Mouse (Mus musculus): ENCODE measurements around the gene Cym.

The Cym gene

GRCm38 (mm10) chr3:107221608-107222007, at the start of gene Cym:
Gene Cym (minus strand): TSS chr3:107221732.
- DNase-seq (ENCODE audit: low read depth, low spot score): no peak

- DNase-seq (ENCODE audit: low read depth, low spot score): no peak
These were observed 45.3 kb upstream of the Cym start for GRCm38 (mm10) chr3:107266814-107267345.

GRCm38 (mm10) chr3:107261851-107262165, 40.3 kb upstream of the Cym start:
- DNase-seq (ENCODE audit: low read depth, low spot score): no peak

DNA sequence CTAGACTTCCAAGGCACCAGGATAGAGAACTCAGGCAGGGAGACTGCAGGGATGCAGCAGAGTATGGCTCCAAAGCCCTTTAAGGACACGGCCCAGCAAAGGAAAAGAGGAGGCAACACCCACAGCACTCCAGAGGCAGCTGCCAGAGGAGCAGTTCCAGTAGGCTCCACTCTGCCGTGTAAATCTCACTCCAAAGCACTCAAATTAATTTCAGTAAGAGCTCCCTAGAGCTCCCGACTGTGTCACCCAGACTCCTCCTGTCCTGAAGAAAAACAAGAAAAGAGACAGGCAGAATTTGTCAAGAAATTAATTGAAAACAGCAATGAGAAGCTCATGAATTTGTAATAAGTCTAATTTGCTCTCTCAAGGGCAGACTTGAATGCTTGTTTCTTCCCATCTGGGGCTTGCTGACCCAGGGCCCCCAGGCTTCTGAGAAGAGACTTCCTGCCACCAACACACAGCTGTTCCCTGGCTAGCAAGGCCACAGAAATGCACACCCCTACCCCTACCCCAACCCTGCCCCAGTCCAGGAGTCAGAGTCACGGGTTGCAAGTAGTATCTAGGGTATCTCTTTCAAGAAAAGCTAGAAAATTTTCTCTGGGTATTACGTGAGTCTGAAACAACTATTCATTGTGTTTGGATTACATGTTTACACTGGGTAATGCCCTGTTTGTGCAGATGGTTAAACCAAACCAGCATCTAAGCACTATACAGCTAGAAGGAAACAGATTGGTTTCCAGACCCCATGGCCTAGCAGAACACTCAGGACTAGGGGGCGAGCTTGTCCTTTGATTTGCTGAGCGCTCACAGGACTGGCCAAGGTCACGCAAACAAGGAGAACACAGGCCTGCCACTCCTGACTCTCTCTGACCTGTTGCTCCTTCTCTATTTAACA, 39.7 kb upstream of the Cym start:
- no peak for DNase-seq (ENCODE audit: low read depth, low spot score)

DNA sequence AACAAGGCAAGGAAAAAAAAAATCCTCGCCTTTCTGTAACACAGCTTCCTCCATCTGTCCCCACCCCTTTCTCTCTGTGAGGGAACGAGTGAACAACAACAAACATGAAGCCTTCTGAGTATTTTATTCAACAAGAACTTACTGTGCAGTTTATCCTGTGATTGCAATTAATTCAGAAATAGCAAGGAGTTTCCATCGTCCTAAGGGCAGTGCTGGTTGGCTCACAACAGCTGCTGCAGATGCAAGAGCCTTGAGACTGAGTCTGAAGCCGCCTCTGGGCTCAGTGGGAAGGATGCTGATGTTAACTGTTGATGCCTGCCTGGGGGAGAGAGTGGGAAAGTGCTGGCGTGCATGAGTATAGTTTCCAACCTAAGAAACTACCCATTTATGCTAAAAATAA, 36.4 kb upstream of the Cym start:
- no peak for DNase-seq (ENCODE audit: low read depth, low spot score)

GRCm38 (mm10) chr3:107256724-107257123, 35.2 kb upstream of the Cym start:
- no peak for DNase-seq (ENCODE audit: low read depth, low spot score)

GRCm38 (mm10) chr3:107255992-107256391, 34.5 kb upstream of the Cym start:
- DNase-seq (ENCODE audit: low read depth, low spot score): no peak

GRCm38 (mm10) chr3:107253925-107254324, 32.4 kb upstream of the Cym start:
- no peak for DNase-seq (ENCODE audit: low read depth, low spot score)

DNA sequence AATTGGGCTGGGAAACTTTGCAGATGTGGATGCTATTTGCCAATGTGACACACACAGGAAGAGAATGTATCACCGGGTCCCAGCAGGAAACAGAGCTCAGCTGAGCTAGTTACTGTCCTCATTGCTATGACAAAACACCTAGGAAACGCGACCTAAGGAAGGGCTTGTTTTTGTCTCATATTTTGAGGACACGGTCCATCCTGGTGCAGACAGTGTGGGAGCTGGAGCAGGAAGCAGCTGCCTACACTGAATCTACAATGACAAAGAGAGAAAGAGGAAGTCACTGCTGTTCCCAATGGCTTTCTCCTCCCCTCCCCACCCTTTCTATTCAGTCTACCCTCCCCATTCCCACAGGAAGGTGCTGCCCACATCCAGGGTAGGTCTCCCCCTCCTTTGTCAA, 30.5 kb upstream of the Cym start:
- no peak for DNase-seq (ENCODE audit: low read depth, low spot score)

DNA sequence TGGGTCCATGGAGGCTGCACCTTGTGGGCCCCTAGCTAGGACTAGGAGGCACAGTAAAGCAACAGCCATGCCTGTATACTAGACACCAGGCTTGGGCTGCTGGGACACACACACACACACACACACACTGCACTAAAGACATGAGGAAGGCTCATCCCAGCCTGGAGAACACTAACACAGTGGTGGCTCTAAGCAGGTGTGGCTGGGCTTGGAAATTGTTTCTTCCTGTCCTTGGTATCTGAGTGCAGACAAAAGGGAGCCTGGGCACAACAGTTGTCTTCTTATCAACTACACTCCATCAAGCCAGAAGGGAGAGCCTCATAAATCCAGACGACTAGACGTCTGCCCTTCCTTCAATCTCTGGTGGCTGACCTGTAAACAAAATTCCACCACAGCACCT, 28.8 kb upstream of the Cym start:
- DNase-seq (ENCODE audit: low read depth, low spot score): no peak

GRCm38 (mm10) chr3:107249042-107249441, 27.5 kb upstream of the Cym start:
- no peak for DNase-seq (ENCODE audit: low read depth, low spot score)

DNA sequence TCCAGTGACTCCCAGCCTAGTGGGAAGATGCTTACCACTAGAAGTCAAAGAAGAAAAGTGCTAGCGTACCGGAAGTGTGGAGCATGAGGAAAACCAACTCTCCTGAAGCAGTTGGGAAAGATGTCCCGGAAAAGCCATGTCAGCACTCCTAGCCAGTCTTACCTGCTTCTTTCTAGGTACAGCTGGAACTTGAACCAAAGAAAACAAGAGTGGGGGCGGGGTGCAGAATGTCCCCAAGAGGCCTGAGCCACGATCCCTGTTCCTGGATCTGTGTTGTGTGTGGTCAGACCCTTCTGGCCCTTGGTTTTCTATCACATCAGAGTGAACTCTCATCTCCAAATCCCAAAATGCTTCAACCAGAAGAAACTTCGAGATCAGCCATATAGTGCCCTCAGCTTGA, 25.3 kb upstream of the Cym start:
- DNase-seq (ENCODE audit: low read depth, low spot score): no peak

DNA sequence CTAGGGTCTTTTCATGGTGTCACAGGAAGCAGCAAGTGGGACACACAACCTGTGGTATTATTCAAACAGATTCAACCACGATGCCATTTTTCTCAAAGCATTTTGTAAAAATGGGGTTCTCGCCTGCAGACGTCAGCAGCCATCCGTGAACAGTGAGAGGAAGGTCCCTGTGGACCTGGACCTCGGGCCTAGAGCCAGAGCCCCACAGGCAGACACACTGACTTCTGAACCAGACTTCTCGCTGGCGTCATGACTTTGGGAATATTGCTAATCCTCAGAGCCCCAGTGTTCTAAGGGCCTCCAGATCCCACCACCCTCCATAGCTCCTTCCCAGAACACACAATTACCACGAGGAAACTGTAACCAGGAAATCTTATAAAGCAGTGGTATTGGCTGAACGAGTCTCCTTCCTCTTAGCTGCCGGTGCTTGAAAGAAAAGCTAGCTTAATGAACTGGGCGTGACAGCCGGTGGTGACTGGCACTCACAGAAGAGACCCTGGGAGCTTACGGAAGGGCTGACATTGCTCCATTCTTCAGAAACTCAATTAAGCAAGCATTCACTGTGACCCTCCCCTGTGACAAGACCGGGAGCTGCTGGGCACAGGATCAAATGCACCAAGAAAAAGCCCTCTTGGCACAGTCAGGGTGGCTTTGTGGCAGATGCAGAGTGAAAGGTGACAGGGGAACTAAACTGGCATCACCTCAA, 20.0 kb upstream of the Cym start:
- no peak for DNase-seq (ENCODE audit: low read depth, low spot score)

DNA sequence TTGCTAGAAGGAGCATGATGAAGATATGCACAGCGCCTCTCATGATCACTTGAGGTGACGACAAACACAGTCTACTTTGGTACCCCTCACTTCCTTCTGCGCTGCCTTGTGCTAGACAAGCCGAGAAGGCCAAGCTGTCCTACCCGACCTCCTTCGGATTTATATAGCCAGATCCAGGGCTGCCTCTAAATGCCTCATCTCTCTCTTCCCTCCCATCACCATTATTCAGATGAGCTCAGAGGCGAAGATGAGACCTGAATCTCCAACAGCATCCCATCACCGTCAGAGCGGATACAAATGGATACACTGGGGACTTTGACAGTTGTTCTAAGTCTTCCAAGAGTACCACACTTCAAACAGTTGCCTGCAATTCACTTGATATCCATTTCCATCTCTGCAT, 18.1 kb upstream of the Cym start, which contains the start of gene Prok1:
Gene Prok1 (minus strand): TSS at position 101 of the 400 bp plus-strand sequence.
- no peak for DNase-seq (ENCODE audit: low read depth, low spot score)

GRCm38 (mm10) chr3:107238471-107238980, 17.0 kb upstream of the Cym start:
- no peak for DNase-seq (ENCODE audit: low read depth, low spot score)

DNA sequence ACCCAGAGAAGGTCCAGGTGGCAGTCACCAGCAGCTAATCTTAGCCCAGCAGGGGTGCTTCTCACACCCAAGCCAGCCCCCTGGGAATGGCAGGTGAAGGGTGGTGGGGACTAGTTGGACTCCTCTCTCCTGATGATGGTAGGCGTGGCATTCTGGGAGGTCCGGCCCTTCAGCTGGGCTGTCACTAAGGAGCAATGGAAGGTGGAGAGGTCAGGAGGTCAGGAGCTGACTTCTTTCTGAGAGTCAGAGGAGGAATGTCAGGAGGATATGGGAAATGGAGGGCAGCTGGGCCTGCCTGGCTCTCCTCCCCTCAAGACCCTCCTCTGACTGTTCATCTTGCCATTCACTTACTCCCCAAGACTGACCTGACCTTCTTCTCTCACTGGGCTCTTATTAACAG, 16.5 kb upstream of the Cym start:
- DNase-seq (ENCODE audit: low read depth, low spot score): no peak

GRCm38 (mm10) chr3:107233945-107234344, 12.4 kb upstream of the Cym start:
- DNase-seq (ENCODE audit: low read depth, low spot score): no peak

DNA sequence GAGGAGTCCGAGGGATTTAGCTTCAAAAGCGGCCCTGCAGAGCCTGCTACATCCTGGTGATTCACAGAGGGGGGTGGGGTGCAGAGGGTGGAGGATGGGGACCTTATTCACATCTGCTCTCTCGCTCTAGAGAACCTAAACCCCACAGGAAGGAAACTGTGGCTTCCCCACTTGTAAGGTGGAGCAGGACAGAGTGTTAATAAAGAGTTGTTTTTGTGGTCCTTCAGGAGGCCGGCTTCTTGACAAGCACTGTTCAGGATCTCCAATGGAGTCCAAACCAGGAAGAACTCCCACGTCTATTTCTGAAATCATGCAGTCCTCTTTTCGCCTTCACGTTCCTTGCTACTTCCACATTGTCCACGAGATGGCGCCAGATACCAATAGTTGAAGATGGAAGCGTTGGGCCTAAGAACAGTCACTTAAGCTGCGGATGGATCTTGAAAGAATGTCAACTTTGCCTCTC, 11.8 kb upstream of the Cym start:
- peak; percentile 86 for DNase-seq (ENCODE audit: low read depth, low spot score)

- DNase-seq (ENCODE audit: low read depth, low spot score): no peak
These were observed 9.7 kb upstream of the Cym start for GRCm38 (mm10) chr3:107231202-107231601.

DNA sequence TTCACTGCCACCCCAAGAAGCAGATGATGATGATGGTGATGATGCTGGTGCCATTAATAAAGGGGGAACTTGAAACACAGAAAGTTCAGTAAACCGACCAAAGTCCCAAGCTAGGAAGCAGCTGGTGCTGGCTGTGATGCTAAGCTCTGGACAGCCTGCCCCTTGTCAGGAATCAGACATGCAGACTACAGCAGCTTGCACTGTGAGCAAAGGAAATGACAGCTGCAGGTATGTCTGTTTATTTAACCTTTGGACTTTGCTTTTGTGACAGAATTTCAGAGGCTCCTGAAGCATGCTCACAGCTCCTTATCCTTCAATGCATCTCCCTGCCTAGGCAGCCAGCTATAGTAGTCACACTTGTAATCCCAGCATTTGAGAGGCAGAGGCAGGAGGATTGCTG, 9.0 kb upstream of the Cym start, which contains the start of gene A630076J17Rik:
Gene A630076J17Rik (plus strand): TSS at position 88 of the 400 bp plus-strand sequence.
- DNase-seq (ENCODE audit: low read depth, low spot score): no peak

DNA sequence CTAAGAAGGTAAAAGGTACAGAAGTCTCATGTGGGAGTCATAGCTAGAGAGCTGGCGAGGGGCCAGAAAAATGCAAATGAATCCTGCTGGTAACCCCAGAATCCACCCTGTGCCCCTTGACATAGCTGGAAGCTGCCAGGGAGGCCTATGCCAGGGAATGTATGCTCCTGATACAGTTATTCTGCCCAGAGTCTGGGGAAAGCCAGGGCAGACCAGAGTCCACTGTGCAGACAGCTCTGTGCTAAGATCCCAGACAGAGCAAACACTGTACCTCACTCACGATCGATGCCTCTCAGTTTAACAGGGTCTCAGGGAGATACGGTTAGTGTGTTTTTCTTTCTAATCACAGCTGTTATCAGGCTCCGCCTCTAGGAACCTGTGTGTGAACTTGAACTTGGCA, 8.3 kb upstream of the Cym start:
- DNase-seq (ENCODE audit: low read depth, low spot score): no peak

GRCm38 (mm10) chr3:107229221-107229620, 7.7 kb upstream of the Cym start:
- DNase-seq (ENCODE audit: low read depth, low spot score): no peak
